Mouse (Mus musculus): Measurements from ENCODE around the gene Slc6a5. TPM values are rescaled to one million over a fixed set of nuclear protein-coding genes. Genes with fewer than 3 reads are reported as not detected.

Gene Slc6a5
- polyA plus RNA-seq, 1 experiment from 2014 or later = 10.7 TPM

DNA sequence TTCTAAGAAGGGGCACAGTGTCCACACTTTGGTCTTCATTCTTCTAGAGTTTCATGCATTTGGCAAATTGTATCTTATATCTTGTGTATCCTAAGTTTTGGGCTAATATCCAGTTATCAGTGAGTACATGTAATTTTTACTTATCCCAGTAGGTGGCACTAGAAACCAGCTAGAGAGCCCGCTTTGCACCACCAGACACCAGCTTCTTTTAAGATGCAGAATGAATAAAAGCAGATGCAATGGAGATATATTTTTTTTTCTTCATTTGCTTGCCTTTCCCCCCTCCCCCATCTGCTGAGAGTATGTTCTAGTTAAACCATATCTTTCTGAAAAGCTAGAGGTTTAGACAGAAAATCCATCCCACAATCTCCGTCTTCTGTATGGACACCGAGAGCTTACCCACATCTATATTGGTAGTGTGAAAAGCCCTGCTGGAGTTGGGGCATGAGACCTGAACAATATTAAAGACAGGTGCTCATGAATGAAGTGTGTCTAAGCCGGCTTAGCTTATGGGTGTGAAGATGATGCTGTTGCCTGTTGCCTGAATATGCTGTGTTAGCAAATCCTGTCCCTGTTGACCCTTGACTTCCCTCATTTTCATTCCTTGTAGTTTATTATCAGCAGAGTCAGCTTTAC lies 43.7 kb downstream of the Slc6a5 start:
- H3K9me3 ChIP-seq = no peaks in the 10 kb centered on the region
- H3K27ac ChIP-seq (replicated peaks) = no peak overlapping the region
- WGBS = 55% methylated on average over 4 of the region's 4 CpGs
- H3K27me3 ChIP-seq = no peaks in the 10 kb centered on the region
- no peak overlapping the region for H3K9ac ChIP-seq
- no peak overlapping the region for H3K4me2 ChIP-seq
- no peaks in the 10 kb centered on the region for H3K36me3 ChIP-seq
- ATAC-seq (ENCODE audit: low FRiP score, low read depth) = no peak
- no peaks in the 10 kb centered on the region; the same call in 1 of the 2 replicates for H3K4me1 ChIP-seq (replicated peaks)
- no peak overlapping the region for H3K4me3 ChIP-seq

DNA sequence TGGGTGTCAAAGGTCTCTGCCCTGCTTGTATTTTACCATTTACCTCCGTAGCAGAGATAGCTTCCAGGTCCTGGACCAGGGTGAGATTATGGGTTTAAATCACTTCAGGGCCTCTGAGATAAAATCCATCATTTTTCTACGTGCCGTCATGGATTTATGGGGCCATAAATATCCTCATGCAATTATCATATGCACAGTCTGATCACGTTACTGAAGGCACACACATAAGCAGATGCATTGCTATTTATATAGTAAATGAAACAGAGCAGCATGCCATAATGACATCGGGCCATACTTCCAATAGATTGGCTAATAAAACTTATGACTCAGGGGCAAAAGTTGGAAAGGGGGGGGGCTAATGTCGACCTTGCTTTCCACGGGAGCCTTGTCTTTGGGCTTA lies 44.9 kb downstream of the Slc6a5 start:
- no peaks in the 10 kb centered on the region for H3K9me3 ChIP-seq
- 65% methylated on average over 7 of the region's 7 CpGs for WGBS
- H3K9ac ChIP-seq = no peak overlapping the region
- no peaks in the 10 kb centered on the region; the same call in 1 of the 2 replicates for H3K4me1 ChIP-seq (replicated peaks)
- ATAC-seq (ENCODE audit: low FRiP score, low read depth) = no peak
- no peak overlapping the region for H3K4me3 ChIP-seq
- H3K27me3 ChIP-seq = no peaks in the 10 kb centered on the region
- H3K27ac ChIP-seq (replicated peaks) = no peak overlapping the region
- no peaks in the 10 kb centered on the region for H3K36me3 ChIP-seq
- no peak overlapping the region for H3K4me2 ChIP-seq

DNA sequence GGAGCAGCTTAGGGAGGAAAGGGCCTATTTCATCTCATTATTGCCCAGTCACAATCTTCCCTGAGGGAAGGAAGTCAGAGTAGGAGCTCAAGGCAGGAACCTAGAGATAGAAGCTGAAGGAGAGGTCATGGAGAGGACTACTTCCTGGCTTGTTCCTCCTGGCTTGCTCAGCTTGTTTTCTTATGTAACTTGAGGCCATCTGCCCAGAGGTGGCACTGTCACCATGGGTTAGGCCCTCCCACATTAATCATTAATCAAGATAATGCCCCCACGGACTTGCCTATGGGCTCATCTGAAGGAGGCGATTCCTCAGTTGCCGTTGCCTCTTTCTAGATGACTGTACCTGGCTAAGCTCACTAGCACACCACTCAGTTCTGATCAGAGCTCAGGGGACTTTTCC lies 47.2 kb downstream of the Slc6a5 start:
- Histone ChIP-seq H3K4me3 (no peak overlapping the region), H3K27me3 (no peaks in the 10 kb centered on the region), H3K4me2 (no peak overlapping the region), H3K9me3 (no peaks in the 10 kb centered on the region), H3K9ac (no peak overlapping the region), H3K27ac (replicated peaks) (no peak overlapping the region), H3K4me1 (replicated peaks) (no peaks in the 10 kb centered on the region; the same call in 1 of the 2 replicates), H3K36me3 (no peaks in the 10 kb centered on the region)
- no peak for ATAC-seq (ENCODE audit: low FRiP score, low read depth)
- 63% methylated on average over 3 of the region's 3 CpGs for WGBS

DNA sequence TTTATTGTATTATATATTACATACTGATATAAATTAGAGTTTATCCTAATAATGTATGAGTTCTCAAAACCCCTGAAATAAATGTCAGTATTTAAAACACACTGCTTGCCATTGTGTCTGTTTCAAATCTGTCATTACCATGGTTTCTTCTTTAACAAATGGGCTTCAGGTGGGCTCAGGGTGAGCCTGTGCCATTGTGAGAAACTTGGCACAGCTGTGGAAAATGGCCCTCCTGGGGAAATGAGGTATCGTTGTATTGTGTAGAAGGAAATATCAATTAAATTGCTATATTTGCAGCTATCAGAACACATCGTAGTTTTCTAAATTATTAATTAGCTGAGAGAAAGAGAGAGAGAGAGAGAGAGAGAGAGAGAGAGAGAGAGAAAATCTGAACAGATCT lies 53.8 kb downstream of the Slc6a5 start:
- WGBS = 48% methylated on average over 2 of the region's 2 CpGs
- Histone ChIP-seq H3K36me3 (no peaks in the 10 kb centered on the region), H3K4me2 (no peak overlapping the region), H3K9ac (no peak overlapping the region), H3K9me3 (no peaks in the 10 kb centered on the region), H3K4me1 (replicated peaks) (no peaks in the 10 kb centered on the region), H3K27me3 (no peaks in the 10 kb centered on the region), H3K27ac (replicated peaks) (no peak overlapping the region), H3K4me3 (no peak overlapping the region)
- no peak for ATAC-seq (ENCODE audit: low FRiP score, low read depth)

DNA sequence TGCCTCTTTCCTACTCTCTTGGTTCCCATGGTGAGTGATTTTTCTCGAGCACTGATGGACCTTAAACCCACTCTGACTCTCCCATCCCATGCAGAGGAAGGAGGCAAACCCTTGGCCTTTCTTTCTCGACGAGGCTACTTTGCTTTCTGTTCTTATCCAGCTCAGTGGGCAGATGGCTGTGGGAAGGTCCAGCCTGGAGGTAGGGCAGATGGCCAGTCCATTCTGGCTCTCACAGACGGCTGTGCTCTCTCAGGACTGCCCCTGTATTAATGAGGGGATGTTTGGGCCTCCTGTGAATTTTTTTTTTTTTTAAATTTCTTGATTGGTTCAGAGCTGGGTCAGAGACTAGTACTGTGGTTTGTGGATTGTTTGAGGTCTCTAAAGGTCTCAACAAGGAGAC lies 59.6 kb downstream of the Slc6a5 start:
- no peak overlapping the region for H3K4me2 ChIP-seq
- H3K4me1 ChIP-seq (replicated peaks) = peaks cover 1% of the 10 kb centered on the region
- no peaks in the 10 kb centered on the region for H3K9me3 ChIP-seq
- peaks cover 9% of the 10 kb centered on the region for H3K27me3 ChIP-seq
- no peaks in the 10 kb centered on the region for H3K36me3 ChIP-seq
- no peak overlapping the region for H3K4me3 ChIP-seq
- H3K9ac ChIP-seq = no peak overlapping the region
- 30% methylated on average over 4 of the region's 4 CpGs for WGBS
- no peak overlapping the region for H3K27ac ChIP-seq (replicated peaks)
- ATAC-seq (ENCODE audit: low FRiP score, low read depth) = no peak

DNA sequence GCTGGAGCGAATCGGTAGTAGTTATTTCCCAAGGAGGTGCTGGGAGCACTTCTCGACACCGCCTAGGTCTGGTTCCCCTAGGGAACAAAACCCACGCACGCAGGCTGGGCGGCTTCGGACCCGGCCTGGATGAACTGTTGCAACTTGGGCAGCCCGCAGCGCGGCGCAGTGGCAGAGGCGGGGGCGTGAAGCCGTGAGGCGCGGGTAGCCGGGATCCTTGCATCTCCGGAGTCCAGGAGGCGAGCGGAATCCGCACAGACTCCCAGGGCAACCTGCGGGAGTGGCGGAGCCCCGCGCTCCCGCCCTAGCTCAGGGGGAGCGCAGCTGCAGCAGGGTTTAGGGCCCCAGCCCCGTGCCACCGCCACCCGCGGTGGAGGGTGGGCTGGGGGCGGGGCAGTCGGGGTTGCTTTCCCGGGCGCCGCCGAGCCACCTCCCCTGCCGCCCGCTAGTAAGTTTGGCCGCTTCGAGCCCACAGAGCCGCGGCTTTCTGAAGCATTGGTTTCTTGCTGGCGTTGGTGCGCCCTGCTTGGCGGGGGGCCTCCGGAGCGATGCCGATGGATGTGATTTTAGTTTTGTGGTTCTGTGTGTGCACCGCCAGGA lies 65.0 kb downstream of the Slc6a5 start, which contains the start of gene Nell1:
TSS of gene Nell1 (plus strand) at position 24 of the 600 bp plus-strand sequence.
- H3K36me3 ChIP-seq = no peaks in the 10 kb centered on the region
- peaks cover 20% of the 10 kb centered on the region for H3K4me1 ChIP-seq (replicated peaks)
- under 1% methylated on average over 52 of the region's 52 CpGs for WGBS
- H3K27me3 ChIP-seq = peaks cover 34% of the 10 kb centered on the region
- peak within 1 kb of the TSS; percentile 88 for H3K4me2 ChIP-seq
- H3K9ac ChIP-seq = peak within 1 kb of the TSS; percentile 55
- H3K27ac ChIP-seq (replicated peaks) = peak within 1 kb of the TSS; percentile 47
- H3K4me3 ChIP-seq = peak within 1 kb of the TSS; percentile 56
- no peaks in the 10 kb centered on the region for H3K9me3 ChIP-seq
- peak; percentile 65 for ATAC-seq (ENCODE audit: low FRiP score, low read depth)

DNA sequence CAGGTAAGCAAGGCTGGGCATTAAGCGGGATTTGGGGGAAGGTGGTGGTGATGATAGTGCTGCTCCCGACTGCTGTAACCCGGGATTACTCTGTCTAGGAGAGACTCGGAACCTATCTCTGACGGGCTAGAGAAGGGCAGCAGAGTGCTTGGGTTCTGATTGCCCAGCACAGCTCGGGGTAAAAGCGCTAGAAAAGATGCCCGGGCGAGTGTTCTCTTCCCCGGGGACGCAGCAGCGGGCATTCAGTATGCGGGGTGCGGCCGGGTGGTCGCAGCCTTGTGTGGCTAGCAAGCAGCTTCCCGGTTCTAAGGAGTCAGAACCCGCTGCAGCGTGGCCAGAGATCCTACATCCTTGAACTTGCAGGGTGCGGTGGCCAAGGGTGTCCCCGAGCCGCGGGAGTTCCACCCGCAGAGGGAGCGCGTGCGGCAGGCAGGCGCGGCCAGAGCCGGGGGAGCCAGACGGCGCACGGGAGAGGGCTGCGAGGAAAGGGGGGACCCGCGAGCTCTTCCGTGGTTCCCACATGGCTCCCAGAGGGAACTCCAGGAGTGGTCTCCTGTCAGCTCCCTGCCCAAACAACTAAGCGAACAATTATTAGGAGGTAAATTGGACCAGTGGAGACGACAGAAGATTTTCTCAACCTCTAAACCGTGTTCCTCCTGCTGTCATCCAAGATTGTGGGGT lies 65.6 kb downstream of the Slc6a5 start:
- Histone ChIP-seq H3K36me3 (no peaks in the 10 kb centered on the region), H3K4me1 (replicated peaks) (peaks cover 20% of the 10 kb centered on the region), H3K4me3 (peak overlapping the region; percentile 56), H3K27ac (replicated peaks) (peak overlapping the region; percentile 47), H3K27me3 (peaks cover 34% of the 10 kb centered on the region), H3K9me3 (no peaks in the 10 kb centered on the region), H3K9ac (peak overlapping the region; percentile 55), H3K4me2 (peak overlapping the region; percentile 88)
- peak; percentile 65 for ATAC-seq (ENCODE audit: low FRiP score, low read depth)
- 0% methylated on average over 39 of the region's 40 CpGs for WGBS

DNA sequence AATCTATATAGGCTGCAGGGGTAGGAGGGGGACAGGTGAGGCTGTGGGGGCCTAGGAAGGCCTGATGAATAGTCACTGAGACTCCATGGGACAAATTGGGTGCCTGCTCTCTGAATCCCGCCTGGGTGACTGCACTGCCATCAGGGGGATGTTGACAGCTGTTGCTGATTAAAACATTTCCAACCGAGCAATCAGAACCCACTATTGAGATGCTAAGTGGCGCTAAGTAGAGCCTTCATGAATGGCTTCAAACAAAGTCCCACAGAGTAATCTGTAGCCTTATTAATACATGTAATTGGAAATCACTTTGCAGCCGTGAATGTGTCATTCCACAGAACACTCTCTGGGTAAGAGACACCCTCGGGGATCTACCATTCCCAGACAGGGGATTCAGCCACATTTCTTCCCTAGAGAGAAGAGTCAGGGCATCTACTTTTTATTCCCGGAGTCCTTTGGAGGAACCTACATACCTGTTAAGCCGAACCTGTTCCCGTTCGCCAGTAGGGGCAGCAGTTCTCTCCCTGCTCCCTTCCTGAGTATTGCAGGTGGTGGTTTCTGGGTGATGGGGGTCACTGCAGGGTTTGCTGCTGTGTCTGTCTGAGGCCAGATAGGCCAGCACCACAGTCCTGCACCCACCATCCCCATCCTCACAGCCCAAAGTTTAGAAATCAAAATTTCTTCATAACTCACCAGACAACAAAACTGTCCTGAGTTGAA lies 71.7 kb downstream of the Slc6a5 start:
- Histone ChIP-seq H3K9ac (no peak overlapping the region), H3K4me1 (replicated peaks) (0 out of 2 replicates have a peak, but pooled peaks cover under 1% of the 10 kb centered on the region), H3K27me3 (peaks cover 14% of the 10 kb centered on the region), H3K4me3 (no peak overlapping the region), H3K4me2 (no peak overlapping the region), H3K27ac (replicated peaks) (no peak overlapping the region), H3K9me3 (no peaks in the 10 kb centered on the region), H3K36me3 (no peaks in the 10 kb centered on the region)
- no peak for ATAC-seq (ENCODE audit: low FRiP score, low read depth)
- WGBS = 10% methylated on average over 9 of the region's 9 CpGs

DNA sequence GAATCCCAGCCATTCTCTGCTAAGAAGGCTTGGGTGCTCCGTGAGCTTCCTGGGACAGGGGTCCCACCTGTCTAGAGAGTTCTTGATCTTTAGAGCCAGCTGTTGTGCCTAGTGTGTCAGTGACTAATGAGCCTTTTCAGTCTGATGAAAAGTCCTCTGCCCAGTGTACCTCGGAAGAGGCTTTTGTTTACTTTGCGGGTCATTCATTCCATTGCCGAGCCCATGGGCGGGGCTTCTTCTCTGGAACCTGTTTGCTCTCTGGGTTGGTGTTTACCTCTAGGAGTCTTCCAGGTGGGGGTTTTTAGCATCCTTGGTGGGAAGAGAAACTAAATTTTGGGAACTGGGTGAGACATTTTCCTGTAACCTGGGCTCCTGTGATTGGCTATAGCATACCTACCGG lies 74.8 kb downstream of the Slc6a5 start:
- ATAC-seq (ENCODE audit: low FRiP score, low read depth) = no peak
- H3K9me3 ChIP-seq = no peaks in the 10 kb centered on the region
- 28% methylated on average over 6 of the region's 6 CpGs for WGBS
- no peak overlapping the region for H3K27ac ChIP-seq (replicated peaks)
- no peaks in the 10 kb centered on the region for H3K27me3 ChIP-seq
- H3K36me3 ChIP-seq = no peaks in the 10 kb centered on the region
- H3K4me3 ChIP-seq = no peak overlapping the region
- H3K4me2 ChIP-seq = no peak overlapping the region
- no peaks in the 10 kb centered on the region for H3K4me1 ChIP-seq (replicated peaks)
- no peak overlapping the region for H3K9ac ChIP-seq

DNA sequence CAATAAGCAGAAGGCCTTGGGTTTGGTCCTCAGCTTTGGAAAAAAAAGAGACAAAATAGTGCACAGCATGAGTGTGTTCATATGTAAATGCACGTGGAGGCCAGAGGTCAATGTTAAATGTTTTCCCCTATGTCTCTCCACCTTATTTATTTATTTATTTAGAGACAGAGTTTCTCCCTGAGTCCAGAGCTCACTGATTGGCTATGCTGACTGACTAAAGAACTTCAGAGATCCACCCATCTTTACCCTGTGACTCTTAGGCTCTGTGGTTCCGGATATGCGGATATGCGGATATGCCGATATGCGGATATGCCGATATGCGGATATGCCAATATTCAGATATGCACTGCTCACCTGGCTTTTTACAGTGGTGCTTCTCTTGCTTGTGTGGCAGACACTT lies 76.0 kb downstream of the Slc6a5 start:
- H3K9ac ChIP-seq = no peak overlapping the region

DNA sequence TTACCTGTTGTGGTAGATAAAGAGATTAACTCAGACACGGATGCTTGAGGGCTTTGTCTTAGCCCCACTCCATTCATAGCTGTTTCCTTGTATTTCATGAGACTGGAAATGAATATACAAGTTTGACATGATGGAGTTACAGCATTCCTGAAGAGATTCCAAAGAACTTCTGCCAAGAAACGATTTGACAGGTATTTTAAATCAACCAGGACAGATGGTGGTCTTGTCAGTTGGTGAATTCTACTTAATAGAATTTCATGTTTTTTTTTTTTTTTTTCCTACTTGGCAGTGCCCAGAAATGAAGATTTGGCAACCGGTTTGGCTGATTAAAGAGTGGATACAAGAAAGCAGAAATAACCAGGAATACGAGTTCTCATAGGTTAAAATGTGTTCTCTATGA lies 89.4 kb downstream of the Slc6a5 start:
- Histone ChIP-seq H3K36me3 (no peaks in the 10 kb centered on the region), H3K27ac (replicated peaks) (no peak overlapping the region), H3K27me3 (no peaks in the 10 kb centered on the region), H3K4me3 (no peak overlapping the region), H3K4me2 (no peak overlapping the region), H3K4me1 (replicated peaks) (no peaks in the 10 kb centered on the region), H3K9me3 (no peaks in the 10 kb centered on the region), H3K9ac (no peak overlapping the region)
- 91% methylated on average over 4 of the region's 4 CpGs for WGBS
- ATAC-seq (ENCODE audit: low FRiP score, low read depth) = no peak

More for the DNA sequence above, 76.0 kb downstream of the Slc6a5 start:
- H3K36me3 ChIP-seq = no peaks in the 10 kb centered on the region
- H3K4me1 ChIP-seq (replicated peaks) = no peaks in the 10 kb centered on the region
- H3K27me3 ChIP-seq = no peaks in the 10 kb centered on the region
- H3K4me3 ChIP-seq = no peak overlapping the region
- ATAC-seq (ENCODE audit: low FRiP score, low read depth) = no peak
- H3K9me3 ChIP-seq = no peaks in the 10 kb centered on the region
- H3K27ac ChIP-seq (replicated peaks) = no peak overlapping the region
- H3K4me2 ChIP-seq = no peak overlapping the region
- 90% methylated on average over 8 of the region's 8 CpGs for WGBS

DNA sequence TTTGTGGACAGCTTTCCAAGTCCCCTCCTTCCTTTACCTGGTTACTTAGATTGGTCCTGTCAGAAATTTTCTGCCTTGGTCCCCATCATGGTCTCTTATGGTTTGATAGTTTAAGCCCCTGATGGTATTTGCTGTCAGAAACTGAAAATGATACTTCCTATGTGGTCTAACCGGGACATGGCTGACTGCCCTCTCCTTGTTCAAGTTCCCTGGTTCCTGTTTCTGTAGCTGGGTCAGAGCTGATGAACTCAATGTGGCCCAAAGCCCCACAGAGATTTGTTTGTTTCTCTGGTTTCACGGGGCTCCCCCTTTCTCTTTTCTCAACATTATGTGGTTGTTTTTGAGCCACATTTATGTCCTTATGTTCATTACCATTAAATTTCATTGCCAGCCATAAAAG lies 95.3 kb downstream of the Slc6a5 start:
- WGBS = 67% methylated on average over 2 of the region's 2 CpGs
- no peak overlapping the region for H3K4me2 ChIP-seq

More for the DNA sequence above, 95.3 kb downstream of the Slc6a5 start:
- no peak overlapping the region for H3K4me3 ChIP-seq
- H3K9ac ChIP-seq = no peak overlapping the region
- ATAC-seq (ENCODE audit: low FRiP score, low read depth) = no peak
- no peaks in the 10 kb centered on the region for H3K27me3 ChIP-seq
- no peak overlapping the region for H3K27ac ChIP-seq (replicated peaks)
- H3K36me3 ChIP-seq = no peaks in the 10 kb centered on the region
- H3K9me3 ChIP-seq = no peaks in the 10 kb centered on the region
- H3K4me1 ChIP-seq (replicated peaks) = no peaks in the 10 kb centered on the region

All from hindbrain, embryonic 15.5 days (tissue).